Mouse (Mus musculus) spleen, adult 12 weeks (tissue): Measurements from ENCODE around the gene Gnb1l.

Experiments used
- DNase-seq: peaks from one replicate; pipeline ENCODE4 v3.0.0; 2022; ENCODE audit warnings: low spot score

The Gnb1l gene

DNA sequence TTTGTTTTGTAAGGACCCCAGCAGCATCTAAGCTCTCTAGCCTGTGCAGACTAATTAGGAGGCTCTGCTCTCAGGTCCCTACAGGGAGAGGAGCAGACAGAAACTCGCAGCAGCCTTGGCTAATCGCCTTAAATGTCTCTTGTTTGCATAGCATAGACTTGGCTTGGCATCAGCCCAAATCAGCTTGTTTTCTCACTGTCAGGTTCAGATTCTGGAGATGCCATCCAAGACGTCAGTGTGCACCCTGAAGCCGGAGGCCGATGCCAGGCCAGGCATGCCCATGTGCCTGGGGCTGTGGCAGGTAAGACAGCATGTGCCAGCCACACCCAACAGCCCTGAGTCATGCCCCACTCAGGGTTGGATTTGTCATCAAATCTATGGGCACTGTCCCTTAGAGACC, 49.4 kb downstream of the Gnb1l start:
- DNase-seq = no peak

DNA sequence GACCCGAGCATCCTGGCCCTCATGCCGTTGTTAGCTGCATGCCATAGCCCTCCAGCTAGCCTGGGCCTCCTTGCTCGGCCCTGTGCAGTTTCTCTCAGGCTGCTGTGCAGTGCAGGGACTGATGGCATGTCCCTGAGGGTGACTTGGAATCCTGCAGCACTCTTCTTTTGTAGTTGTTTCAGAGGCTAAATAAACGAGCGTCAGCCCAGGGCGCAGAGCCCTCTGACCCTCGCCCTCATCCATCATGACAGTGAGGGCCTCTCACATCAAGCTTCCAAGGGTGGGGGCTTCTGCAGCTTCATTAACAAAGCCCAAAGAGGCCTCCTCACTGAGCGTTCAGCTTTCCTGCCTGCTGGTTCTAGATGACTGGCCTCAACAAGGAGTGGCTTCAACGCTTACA, 53.1 kb downstream of the Gnb1l start:
- DNase-seq = no peak

DNA sequence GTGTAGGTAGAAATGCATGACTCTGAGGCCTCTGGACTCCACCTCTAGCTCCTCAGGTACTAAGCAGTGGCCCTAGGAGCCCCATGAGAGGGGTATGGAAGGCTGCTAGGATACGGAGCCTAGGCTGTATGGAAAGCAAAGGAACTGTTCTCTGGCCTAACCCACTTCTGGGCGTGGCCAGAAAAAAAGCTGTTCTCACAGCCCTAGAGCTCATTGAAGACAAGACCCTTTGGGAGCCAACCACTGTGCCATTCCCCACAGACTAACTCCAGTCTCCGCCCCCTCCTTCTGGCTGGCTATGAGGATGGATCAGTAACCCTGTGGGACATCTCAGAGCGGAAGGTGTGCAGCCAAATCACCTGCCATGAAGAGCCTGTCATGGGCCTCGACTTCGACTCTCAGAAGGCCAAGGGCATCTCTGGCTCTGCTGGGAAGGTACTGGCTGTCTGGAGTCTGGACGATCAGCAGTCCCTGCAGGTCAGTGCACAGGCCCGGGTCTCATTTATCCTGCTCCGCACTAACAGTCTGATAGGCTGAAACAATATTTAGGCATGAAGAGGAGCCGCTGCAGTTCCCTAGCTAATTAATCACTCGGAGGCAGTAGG, 53.7 kb downstream of the Gnb1l start:
- DNase-seq = no peak

DNA sequence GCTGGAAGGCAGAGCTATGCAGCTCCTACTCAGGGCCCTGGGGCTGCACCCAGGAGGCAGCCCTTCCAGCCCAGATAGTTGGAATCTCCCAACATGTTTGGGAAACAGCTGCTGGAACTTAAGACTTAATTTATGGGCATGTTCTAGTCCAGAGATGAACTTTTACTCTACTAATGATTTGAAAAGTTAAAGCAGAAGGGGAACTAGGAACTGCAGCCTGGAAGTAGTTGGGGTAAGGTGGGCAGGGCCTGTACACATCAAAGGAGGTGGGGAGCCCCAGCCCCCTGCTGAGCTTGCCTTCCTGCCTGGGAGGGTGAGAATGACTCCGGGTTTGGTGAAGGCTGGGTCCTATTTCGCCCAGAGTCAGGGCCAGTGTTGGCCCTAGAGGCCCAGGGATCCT, 56.2 kb downstream of the Gnb1l start:
- no peak for DNase-seq

DNA sequence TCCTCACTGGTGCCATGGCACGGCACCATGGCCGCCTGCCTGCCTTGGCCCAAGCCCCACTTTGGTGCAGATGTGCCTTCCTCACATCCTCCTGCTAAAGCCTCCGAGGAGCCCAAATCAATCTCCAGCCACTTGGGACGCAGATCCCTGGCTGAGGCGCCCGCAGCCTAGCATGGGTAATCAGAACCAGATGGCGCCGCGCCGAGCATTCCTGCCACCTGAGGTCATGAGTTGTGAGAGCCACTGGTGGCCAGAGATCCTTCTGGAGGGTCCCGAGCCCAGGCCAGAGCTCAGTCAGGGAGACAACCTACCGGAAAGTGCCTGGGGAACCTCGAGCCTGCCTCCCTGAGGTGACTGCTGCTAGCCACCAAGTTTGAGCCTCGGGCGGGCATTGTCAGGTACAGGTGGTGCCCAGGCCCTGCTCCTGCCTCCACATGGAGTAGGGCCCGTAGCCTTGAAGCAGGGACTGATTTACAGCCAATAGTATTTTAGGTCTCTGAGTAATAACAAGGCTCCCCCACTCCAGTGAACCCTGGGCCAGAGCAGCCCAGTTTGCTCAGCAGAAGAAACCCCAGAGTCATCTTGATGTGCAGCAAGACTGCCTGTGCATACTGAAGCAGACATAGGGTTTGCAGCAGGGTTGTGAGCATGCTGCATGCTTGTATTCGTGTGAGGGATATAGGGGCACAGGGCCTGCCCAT, 56.9 kb downstream of the Gnb1l start:
- DNase-seq = no peak

DNA sequence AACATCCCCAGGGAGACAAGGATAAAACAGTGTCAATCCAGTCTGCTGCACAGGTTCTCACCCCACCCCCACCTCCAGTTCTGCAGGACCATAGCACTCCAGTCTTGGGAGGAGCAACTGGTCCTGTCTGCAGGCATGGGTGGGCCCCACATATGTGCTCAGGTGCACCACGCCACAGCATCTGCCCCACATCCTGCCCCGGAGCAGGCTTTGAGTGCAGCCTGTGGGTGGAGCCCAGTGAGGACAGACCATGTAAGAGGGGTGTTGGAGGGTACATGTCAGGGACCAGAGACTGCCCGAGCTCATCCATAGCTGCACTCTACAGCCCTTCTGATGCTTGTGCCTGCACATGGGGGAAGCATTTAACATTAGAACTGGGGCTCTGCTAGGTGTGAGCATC, 57.9 kb downstream of the Gnb1l start:
- DNase-seq = no peak

DNA sequence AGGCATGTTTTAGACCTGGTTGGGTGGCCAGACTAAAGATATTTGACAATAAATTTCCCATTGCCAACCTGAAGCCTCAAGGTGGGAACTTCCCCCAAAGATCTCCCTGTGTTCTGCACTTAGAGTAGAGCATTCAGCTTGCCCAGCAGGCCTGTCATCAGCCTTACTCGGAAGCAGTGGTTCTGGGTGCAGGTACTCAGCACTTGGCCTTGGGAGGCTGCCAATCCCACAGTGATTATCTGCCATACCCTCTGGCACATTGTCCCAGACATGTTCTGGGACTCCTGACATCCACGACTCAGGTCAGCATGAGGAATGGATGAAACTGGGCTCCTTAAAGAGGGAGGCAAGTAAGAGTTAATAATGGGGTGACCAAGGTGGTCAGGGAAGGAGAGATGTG, 66.0 kb downstream of the Gnb1l start:
- no peak for DNase-seq

DNA sequence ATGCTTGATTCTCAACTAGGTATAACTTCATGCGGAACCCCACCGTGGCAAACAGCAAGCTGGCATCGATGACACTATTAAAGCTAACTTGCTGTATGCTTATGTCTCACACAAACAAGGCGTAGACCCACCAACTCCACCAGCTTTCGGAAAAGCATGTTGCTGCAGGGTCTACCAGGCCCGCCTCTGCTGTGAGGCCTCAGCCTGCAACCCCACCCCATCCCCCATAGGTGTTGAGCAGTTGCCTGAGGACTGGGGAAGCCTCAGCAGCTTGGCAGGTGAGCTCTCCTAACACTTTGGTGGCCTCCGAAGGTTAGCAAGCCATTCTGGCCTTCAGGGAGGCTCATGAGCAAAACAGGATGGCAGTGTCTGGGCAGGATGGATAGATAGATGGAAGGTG, 70.1 kb downstream of the Gnb1l start:
- DNase-seq = no peak

DNA sequence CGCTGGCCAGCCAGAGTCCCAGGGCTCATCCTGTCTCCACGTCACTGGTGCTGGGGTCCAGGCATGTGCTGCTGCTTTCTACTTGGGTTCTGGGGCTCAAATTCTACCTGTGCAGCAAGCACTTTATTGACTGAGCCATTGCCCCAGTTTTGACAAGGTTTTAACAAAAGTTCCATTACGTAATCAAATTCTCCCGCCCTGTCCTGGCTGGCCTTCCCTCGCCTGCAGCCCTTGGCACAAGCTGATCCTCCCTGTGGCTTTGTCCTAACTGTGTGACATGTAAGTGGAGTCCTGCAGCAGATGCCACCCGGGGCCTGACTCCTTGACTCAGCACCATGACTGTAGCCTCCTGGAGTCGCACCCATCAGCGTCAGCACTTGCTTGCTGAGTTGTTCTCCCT, 75.7 kb downstream of the Gnb1l start:
- no peak for DNase-seq

DNA sequence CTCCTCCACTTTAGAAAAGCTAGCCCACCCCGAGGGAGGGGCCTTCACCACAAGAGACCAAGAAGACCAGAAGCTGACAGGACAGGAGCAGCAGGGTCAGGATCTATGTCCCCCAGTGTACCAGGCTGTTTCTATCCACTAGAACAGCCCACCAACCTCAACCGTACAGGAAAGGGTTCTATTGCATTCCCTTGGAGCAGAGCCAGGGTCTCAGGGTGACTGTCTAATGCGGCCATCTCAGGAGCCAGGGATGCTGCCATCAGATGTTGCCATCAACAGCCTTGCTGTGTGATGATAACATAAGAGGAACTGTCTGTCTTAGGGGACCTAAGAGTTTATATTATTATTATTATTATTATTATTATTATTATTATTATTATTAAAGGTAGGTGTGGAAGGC, 78.6 kb downstream of the Gnb1l start:
- DNase-seq = no peak

DNA sequence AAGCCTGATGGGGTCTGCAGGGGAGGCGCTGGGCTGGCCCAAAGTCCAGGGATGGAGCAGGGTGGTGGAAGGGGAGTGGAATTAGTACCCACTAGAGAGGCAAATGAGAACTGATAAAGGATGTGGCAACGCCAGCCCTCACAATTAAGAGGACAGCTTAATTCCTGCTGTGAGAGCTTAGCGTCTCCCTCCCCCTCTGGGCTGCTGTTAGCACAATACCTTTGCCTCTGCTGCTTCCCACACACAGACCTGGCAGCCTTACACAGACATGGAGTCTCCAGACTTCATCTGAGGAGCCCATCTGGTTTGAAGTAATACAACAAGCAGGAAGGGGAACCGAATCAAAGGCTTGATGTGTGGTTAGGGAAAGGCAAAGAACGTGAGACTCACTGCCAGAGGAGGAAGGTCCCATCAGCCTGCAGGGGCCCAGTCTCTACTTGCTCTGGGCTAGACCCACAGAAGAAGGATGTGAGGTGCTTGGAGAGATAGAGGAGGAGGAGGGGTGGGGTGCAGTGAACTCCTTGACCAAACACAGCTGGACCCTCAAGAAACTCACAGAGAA, 79.2 kb downstream of the Gnb1l start:
- no peak for DNase-seq

DNA sequence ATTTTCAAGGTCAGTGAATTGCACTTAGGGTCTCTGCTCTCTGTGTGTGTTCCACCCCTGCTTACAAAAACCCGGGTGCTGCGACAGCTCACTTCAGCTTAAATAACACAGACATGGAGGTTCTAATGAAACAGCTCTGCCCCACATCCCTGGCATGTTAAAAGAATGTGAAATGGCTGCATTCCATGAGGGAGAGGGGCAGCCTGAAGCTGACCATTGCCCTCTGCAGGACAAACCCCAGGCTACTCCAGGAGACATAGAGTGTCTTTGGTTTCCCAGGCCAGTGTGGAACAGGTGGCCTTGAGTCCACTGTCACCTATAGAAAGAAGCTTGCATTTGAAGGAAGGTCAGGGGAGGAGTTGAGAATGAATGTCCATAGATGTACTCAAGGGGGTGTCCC, 81.9 kb downstream of the Gnb1l start:
- no peak for DNase-seq

DNA sequence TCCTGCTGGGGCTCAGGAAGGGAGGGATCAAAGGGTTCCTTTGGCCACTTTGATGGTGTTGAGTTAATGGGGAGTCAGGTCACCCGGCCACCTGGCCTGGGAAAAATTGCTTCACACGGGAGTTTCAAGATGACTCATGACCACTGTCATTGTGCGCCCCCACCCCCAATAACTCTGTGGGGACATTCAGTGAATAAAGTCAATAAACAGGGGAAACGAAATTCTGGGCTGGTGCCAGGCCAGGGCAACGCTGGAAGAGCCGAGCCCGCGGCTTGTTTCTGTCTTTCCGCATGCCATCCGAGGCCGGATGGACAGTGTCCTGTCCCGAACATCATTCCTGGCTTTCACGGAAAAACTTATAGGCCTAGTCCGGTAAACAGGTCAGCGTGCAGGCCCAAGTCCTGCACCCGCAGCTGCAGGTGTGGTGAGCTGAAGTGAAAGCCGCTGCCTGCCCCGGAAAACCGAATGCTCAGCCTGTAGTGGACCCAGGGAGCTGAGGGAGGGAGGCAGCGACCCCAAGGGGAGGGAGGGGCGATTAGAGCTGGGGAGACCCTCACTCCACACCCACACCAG, 82.6 kb downstream of the Gnb1l start:
- no peak for DNase-seq

DNA sequence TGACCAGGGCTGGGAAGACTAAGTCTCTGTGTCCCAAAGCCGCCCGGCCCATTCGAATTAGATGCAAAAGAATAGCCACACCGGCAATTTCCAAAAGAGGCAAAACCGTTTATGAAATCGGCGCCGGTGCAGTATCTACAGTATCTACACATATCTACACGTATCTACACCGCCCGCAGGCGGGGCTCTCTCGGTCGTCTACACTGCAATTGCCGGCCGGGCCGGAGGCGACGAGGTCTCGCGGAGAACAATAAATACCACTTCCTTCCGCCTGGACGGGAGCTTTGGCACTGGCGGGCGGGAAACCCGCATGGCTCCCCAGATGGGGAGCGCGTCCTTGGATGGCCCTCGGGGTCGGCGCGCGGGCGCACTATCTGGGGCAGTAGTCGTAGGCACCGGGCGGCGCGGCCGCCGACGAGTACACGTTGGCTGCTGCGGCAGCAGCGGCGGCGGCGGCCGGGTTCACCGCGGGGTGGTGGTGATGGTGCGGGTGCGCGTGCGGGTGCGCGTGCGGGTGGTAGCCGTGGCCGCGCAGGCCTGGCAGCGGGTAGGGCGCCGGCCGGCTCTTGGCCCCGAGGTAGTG, 83.2 kb downstream of the Gnb1l start:
- no peak for DNase-seq

DNA sequence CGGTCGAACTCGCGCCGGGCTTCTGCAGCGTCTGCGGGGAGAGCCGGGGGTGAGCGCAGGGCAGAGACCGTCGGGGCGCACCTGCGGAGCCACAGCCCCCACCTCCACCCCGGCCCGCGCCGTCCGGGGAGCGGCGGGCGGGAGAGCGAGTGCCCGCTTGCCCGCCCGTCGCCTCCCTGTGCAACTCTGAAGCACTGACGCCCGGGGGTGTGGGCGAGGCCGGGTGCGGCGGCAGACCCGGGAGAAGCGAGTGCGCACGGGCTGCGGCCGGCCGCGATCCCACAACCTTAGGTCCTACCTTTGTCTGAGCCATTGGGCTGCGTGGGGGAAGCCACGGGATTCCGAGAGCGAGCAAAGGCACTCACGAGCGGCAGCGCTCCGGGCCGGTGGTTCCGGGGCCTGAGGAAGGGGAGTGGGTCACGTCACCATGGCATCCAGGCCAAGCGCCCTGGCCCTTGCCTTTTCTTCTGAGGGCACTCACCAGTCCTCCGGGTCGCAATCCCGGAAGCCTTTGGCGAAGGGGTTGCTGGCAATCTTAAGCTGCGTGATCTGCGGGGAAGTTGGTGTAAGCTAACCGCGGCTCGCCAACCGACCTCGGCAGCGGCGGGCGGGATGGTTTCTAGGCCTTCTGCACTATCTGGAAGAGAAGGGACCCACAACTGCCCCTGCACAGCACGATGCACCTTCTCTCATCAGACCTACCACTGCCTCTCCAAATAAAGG, 84.1 kb downstream of the Gnb1l start:
- DNase-seq = no peak

DNA sequence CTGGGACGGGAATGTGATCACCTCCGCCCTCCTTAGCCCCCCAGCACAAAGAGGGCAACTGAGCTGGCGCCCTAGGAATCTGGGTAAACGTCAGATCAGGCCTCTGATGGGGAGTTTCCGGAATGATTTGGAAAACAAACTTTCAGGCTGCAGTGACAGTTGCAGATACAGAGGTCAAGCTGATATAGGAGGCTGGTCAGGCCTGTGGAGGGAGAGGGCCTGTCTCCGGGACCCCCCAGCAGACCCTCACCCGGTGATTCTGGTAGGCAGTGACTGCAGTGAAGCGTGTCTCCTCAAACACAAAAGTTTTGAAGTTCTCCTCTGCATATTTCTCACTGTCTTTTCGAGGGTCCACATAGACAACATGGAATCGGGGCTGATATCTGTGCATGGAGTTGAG, 84.7 kb downstream of the Gnb1l start:
- DNase-seq = no peak

DNA sequence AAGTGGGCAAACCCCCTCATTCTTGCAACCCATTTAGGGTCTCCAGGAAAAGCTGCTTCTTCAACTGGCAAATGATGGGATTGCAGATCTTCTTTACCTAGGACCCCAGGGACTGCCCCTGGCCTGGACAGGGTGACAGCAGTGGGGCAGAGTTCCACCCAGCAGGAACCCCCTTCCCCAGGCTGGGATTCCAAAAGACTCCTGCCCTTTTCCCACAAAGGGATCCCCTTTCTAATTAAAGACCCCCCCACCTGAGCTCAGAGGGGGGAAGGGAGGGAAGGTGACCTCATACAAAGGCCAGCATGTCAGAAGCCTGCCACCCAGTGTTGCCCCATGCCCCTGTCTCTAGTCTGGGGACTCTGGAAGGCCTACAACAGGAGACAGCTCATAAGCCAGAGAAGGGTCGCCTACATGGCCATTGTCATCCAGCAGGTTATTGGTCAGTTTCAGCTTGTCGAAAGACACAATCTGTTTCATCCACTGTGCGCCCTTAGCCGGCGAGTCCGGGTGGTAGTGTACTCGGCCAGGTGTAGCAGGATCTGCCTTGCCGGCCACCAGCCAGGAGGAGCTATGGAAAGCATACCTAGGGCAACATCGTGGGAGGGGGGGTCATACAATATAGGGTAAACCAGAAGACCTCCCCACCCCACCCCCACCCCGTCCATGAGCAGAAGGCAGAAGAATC, 85.3 kb downstream of the Gnb1l start:
- DNase-seq = no peak

DNA sequence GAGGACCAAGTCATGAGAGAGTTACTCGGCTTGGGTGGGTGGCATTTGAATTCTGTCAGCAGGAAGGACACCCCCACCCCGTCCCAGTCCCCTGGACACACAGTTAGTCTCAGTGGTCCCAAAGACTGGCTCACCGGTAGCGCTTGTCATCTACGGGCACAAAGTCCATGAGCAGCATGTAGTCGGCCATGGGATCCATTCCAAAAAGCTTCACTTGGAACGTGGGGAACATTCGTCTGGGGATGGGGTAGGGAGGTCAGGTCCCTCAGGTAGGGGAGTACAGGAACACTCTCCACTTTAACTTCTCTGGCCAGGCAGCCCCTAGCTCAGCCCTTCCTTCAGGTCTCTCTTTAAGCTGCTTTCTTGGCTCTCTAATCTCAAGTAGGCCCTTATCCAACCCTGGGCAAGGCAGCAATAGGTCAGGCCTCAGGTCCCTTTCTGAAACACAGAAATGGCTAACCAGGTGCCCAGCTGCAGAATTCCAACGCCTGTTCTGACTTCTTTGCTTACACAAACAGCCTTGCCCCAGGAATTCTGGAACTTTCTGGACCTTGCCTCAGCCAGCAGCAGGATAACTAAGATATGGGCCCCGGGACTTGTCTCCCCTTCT, 86.5 kb downstream of the Gnb1l start:
- no peak for DNase-seq

DNA sequence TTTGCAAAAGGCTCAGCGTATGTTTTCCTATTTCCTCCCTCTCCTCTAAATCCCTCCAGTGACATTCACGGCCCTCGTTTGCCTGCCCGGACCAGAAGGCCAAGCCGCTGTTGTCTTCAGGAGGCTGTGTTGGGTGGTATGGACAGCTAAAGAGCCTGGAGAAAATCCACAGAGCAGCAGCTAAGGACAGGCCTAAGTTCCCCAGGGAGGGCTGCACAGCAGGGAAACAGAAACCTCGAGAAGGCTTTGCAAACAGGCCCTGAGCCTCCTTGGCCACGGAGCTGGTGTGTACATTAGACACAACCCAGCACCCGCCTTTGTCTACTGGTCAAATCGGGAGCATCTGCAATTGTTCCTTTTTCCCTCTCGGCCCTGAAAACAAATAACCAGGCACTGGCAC, 87.2 kb downstream of the Gnb1l start:
- DNase-seq = no peak

DNA sequence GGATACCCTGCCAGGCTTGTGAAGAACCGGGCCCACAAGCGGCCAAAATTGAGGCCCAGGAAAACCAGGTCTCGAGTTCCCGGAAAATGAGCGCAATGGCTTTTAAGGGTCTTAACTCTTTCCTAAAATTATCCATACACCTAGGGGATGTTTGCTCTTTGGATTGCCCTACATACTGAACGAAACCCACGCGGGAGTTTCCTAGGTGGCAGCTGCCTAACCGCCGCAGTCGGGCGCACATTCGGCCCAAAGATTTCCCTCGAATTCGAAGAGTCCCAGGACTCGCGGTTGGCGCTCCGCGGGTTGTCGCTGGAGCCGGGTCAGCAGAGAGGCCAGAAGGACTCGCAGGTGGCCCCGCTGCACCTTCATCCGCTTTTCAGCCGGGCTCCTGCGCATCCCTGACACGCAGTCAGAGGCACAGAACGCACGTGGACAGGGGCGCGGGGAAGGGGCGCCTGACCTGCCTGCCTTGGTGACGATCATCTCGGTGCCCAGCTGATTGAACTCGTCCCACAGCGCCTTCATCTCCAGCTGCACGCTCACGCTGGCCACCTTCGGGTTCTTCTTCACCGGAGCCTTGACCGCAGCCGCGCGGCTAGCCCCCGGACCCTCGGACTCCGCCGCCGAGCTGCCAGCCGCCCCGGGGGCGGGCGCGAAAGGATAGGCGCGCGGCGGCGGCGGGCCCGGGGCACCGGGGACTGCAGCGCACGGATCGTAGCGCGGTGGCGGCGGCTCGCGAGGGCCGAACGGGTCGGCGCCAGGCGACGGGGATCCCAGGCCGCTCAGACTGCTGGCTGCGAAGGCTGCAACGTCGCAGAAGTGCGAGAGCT, 87.8 kb downstream of the Gnb1l start:
- no peak for DNase-seq
